Mouse (Mus musculus): ENCODE measurements around the gene Itpk1. TPM values are rescaled to one million over a fixed set of nuclear protein-coding genes. Genes with fewer than 3 reads are reported as not detected.

The Itpk1 gene
- polyA plus RNA-seq, 1 experiment: 126 TPM

- Histone ChIP-seq H3K4me3 (ENCODE audit: insufficient read depth, low read depth, low read length) (no peak overlapping the region), H3K27ac (replicated peaks; ENCODE audit: low read depth, low read length) (no peak overlapping the region), H3K4me1 (ENCODE audit: control insufficient read depth, insufficient read depth, insufficient read length, low read length) (no peaks in the 10 kb centered on the region)
These were observed 133.1 kb downstream of the Itpk1 start for GRCm38 (mm10) chr12:102571666-102572065.

- Histone ChIP-seq H3K27ac (replicated peaks; ENCODE audit: low read depth, low read length) (no peak overlapping the region), H3K4me1 (ENCODE audit: control insufficient read depth, insufficient read depth, insufficient read length, low read length) (no peaks in the 10 kb centered on the region), H3K4me3 (ENCODE audit: insufficient read depth, low read depth, low read length) (no peak overlapping the region)
These were observed 134.0 kb downstream of the Itpk1 start for GRCm38 (mm10) chr12:102570734-102571133.

GRCm38 (mm10) chr12:102570111-102570510 is 134.6 kb downstream of the Itpk1 start:
- Histone ChIP-seq H3K27ac (replicated peaks; ENCODE audit: low read depth, low read length) (no peak overlapping the region), H3K4me1 (ENCODE audit: control insufficient read depth, insufficient read depth, insufficient read length, low read length) (no peaks in the 10 kb centered on the region), H3K4me3 (ENCODE audit: insufficient read depth, low read depth, low read length) (no peak overlapping the region)

- Histone ChIP-seq H3K4me1 (ENCODE audit: control insufficient read depth, insufficient read depth, insufficient read length, low read length) (no peaks in the 10 kb centered on the region), H3K27ac (replicated peaks; ENCODE audit: low read depth, low read length) (no peak overlapping the region), H3K4me3 (ENCODE audit: insufficient read depth, low read depth, low read length) (no peak overlapping the region)
These were observed 136.5 kb downstream of the Itpk1 start for GRCm38 (mm10) chr12:102568219-102568618.

GRCm38 (mm10) chr12:102566951-102567350 is 137.8 kb downstream of the Itpk1 start:
- no peak overlapping the region for H3K4me3 ChIP-seq (ENCODE audit: insufficient read depth, low read depth, low read length)
- H3K27ac ChIP-seq (replicated peaks; ENCODE audit: low read depth, low read length): no peak overlapping the region
- H3K4me1 ChIP-seq (ENCODE audit: control insufficient read depth, insufficient read depth, insufficient read length, low read length): no peaks in the 10 kb centered on the region

GRCm38 (mm10) chr12:102565086-102565485 is 139.6 kb downstream of the Itpk1 start:
- Histone ChIP-seq H3K27ac (replicated peaks; ENCODE audit: low read depth, low read length) (no peak overlapping the region), H3K4me1 (ENCODE audit: control insufficient read depth, insufficient read depth, insufficient read length, low read length) (no peaks in the 10 kb centered on the region), H3K4me3 (ENCODE audit: insufficient read depth, low read depth, low read length) (no peak overlapping the region)

GRCm38 (mm10) chr12:102557372-102557771 is 147.4 kb downstream of the Itpk1 start:
- Histone ChIP-seq H3K27ac (replicated peaks; ENCODE audit: low read depth, low read length) (no peak overlapping the region), H3K4me3 (ENCODE audit: insufficient read depth, low read depth, low read length) (no peak overlapping the region), H3K4me1 (ENCODE audit: control insufficient read depth, insufficient read depth, insufficient read length, low read length) (no peaks in the 10 kb centered on the region)

- no peak overlapping the region for H3K4me3 ChIP-seq (ENCODE audit: insufficient read depth, low read depth, low read length)
- no peak overlapping the region for H3K27ac ChIP-seq (replicated peaks; ENCODE audit: low read depth, low read length)
- no peaks in the 10 kb centered on the region for H3K4me1 ChIP-seq (ENCODE audit: control insufficient read depth, insufficient read depth, insufficient read length, low read length)
These were observed 148.9 kb downstream of the Itpk1 start for GRCm38 (mm10) chr12:102555850-102556249.

GRCm38 (mm10) chr12:102554721-102555516 is 149.8 kb downstream of the Itpk1 start, which contains the start of gene Chga:
TSS of gene Chga (plus strand) at chr12:102554969.
- Histone ChIP-seq H3K4me3 (ENCODE audit: insufficient read depth, low read depth, low read length) (no peak within 1 kb of the TSS), H3K4me1 (ENCODE audit: control insufficient read depth, insufficient read depth, insufficient read length, low read length) (no peaks in the 10 kb centered on the region), H3K27ac (replicated peaks; ENCODE audit: low read depth, low read length) (no peak within 1 kb of the TSS)

GRCm38 (mm10) chr12:102553705-102554275 is 150.9 kb downstream of the Itpk1 start:
- no peak overlapping the region for H3K4me3 ChIP-seq (ENCODE audit: insufficient read depth, low read depth, low read length)
- no peak overlapping the region for H3K27ac ChIP-seq (replicated peaks; ENCODE audit: low read depth, low read length)
- H3K4me1 ChIP-seq (ENCODE audit: control insufficient read depth, insufficient read depth, insufficient read length, low read length): no peaks in the 10 kb centered on the region

GRCm38 (mm10) chr12:102552001-102552400 is 152.7 kb downstream of the Itpk1 start:
- no peak overlapping the region for H3K4me3 ChIP-seq (ENCODE audit: insufficient read depth, low read depth, low read length)
- no peaks in the 10 kb centered on the region for H3K4me1 ChIP-seq (ENCODE audit: control insufficient read depth, insufficient read depth, insufficient read length, low read length)
- H3K27ac ChIP-seq (replicated peaks; ENCODE audit: low read depth, low read length): no peak overlapping the region

- H3K4me3 ChIP-seq (ENCODE audit: insufficient read depth, low read depth, low read length): no peak overlapping the region
- H3K27ac ChIP-seq (replicated peaks; ENCODE audit: low read depth, low read length): no peak overlapping the region
- no peaks in the 10 kb centered on the region for H3K4me1 ChIP-seq (ENCODE audit: control insufficient read depth, insufficient read depth, insufficient read length, low read length)
These were observed 153.5 kb downstream of the Itpk1 start for GRCm38 (mm10) chr12:102551186-102551585.

- Histone ChIP-seq H3K4me3 (ENCODE audit: insufficient read depth, low read depth, low read length) (no peak overlapping the region), H3K27ac (replicated peaks; ENCODE audit: low read depth, low read length) (no peak overlapping the region), H3K4me1 (ENCODE audit: control insufficient read depth, insufficient read depth, insufficient read length, low read length) (no peaks in the 10 kb centered on the region)
These were observed 154.2 kb downstream of the Itpk1 start for GRCm38 (mm10) chr12:102550529-102550928.

GRCm38 (mm10) chr12:102545122-102545521 is 159.6 kb downstream of the Itpk1 start:
- H3K27ac ChIP-seq (replicated peaks; ENCODE audit: low read depth, low read length): no peak overlapping the region

GRCm38 (mm10) chr12:102541168-102541567 is 163.6 kb downstream of the Itpk1 start:
- H3K4me1 ChIP-seq (ENCODE audit: control insufficient read depth, insufficient read depth, insufficient read length, low read length): no peaks in the 10 kb centered on the region
- no peak overlapping the region for H3K27ac ChIP-seq (replicated peaks; ENCODE audit: low read depth, low read length)
- no peak overlapping the region for H3K4me3 ChIP-seq (ENCODE audit: insufficient read depth, low read depth, low read length)

More at GRCm38 (mm10) chr12:102545122-102545521, 159.6 kb downstream of the Itpk1 start:
- H3K4me3 ChIP-seq (ENCODE audit: insufficient read depth, low read depth, low read length): no peak overlapping the region
- H3K4me1 ChIP-seq (ENCODE audit: control insufficient read depth, insufficient read depth, insufficient read length, low read length): no peaks in the 10 kb centered on the region

GRCm38 (mm10) chr12:102540278-102540677 is 164.5 kb downstream of the Itpk1 start:
- H3K27ac ChIP-seq (replicated peaks; ENCODE audit: low read depth, low read length): no peak overlapping the region
- no peak overlapping the region for H3K4me3 ChIP-seq (ENCODE audit: insufficient read depth, low read depth, low read length)
- H3K4me1 ChIP-seq (ENCODE audit: control insufficient read depth, insufficient read depth, insufficient read length, low read length): no peaks in the 10 kb centered on the region
